Mouse (Mus musculus): Measurements from ENCODE around the gene Tle2.

DNA sequence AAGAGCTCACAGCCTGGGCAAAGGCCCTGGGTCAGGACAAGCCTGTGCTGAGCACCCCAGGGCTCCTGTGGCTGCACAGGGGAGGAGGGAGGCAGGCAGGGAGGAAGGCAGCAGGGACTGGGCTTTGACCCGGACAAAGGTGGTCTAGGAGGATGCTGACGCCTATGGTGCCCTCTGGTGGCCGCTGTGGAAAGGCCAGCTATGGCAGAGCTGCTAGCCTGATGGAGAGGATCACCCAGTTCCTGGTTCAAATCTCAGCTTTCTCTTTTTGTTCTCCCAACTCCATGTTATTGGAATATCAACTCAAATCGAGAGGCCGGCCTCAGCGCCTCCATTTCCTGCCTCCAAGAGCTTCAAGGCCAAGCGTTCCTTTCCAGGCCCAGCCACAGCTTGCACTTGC lies 24.1 kb upstream of the Tle2 start:
- peak; percentile 91 for TF ChIP-seq CTCF (IDR thresholded peaks at IDR 0.05; ENCODE audit: borderline replicate concordance, control insufficient read depth, extremely low read depth, insufficient read depth, low read length, poor library complexity)
- TF ChIP-seq POLR2A (IDR thresholded peaks at IDR 0.05; ENCODE audit: control insufficient read depth, extremely low read depth, insufficient read depth, low read length, poor library complexity) = no peak
